Mouse (Mus musculus): ENCODE measurements around the gene Zap70.

The Zap70 gene

DNA sequence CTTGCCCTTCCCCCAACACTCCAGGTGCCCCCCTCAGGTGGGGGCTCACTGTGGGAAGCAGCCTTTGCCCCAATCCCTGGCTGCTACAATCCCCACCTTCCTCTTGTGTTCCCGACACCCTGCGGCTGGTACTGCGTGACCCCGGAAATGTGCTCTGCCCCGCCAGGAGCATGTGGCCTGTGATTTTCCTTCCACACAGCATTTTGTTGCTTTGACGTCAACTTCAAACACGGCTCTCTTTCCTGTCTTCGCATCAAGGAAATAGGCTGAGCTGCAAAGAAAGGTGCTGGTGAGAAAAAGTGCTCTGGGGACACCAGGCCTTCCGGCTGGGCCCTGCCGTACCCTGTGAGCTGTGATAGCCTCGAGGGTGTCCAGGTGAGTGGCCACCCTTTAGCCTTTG, at the start of gene Zap70:
Gene Zap70 (plus strand): TSS at position 231 of the 400 bp plus-strand sequence.
- in situ Hi-C loops (cut with MboI, MseI): loop anchor here (10.0 kb wide), 1 partner anchor 207 kb away; the partner anchor contains the start of gene Sema4c

DNA sequence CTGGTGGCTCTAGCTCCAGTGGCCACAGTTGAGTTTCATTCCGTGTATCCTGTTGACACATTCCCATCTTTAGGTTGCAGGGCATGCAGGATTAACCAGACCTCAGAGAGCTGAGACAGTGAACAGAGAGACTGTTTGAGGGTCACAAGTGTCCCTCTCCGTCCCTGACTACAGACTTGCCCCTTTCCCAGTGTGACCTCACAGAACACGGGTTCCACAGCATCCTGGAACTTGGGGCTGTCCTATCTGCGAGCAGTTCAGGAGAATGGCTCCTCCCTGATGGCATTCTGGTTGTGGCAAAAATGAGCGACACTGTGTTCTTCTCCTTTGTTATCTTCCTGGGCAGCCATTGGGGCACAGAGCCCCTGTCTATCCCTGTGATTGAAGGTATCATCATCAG, 47.3 kb upstream of the Zap70 start, which contains the start of gene Actr1b:
Gene Actr1b (minus strand): TSS at position 112 of the 400 bp plus-strand sequence.
- in situ Hi-C loops (cut with MboI, MseI): no loop called here

DNA sequence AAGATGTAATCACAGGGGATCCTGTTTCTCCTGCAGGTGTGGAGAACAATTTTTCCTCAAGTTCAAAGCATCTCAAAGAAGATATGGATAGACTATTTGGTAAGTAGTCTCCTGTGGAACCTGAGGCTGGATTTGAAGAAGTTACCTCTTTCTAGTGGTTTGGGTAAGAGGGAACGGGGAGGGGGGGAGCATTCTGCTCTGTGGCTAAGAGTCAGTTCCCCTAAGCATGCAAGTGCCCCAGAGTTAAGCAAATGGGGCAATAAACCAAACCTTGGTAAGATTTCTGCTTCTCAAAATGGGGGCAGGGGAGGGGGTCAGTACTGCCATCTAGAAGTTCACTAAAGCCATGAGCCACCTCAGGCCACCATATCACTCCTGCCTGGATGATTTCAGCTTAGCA, 42.8 kb upstream of the Zap70 start:
- in situ Hi-C loops (cut with MboI, MseI): no loop called here

DNA sequence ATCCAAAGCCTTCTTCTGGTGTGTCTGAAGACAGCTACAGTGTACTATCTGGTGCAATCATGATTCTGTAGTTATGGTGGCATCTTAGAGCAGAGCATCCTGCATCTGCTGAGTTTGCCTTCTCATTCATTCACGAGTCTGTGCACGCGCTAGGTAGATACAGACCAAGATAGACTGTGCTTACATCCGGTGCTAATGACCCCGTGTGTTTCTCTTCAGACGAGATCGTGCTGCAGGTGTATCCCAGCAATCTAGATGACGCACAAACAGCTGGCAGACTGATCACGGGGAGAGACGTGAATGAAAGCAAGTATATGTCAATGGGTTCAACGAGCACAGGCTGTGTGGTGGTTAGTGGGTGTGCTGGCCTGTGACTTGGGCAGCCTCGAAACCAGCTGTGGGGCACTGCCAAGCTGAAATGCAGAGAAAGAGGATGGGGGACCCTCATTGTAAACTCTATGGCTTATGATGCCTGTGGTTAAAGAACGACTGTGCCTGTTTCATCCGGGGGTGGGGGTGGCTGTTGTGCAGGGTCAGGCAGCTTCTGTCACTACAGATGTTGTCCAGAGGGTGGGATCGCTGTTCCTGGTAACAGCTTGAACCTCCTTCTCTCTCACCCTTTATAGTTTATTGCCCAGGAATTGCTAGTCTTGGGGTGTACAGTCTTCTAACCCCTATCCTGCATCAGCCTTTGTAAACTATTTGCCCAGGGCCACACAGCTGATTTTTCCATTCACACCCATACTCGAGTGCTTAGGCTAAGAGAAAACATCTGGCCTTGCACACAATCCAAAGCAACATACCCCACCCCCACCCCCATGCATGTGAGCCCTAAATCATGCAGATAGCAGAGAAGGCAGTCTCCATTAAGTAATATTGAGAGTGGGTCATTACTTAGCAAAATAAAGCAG, 38.2 kb upstream of the Zap70 start:
- in situ Hi-C loops (cut with MboI, MseI): no loop called here

DNA sequence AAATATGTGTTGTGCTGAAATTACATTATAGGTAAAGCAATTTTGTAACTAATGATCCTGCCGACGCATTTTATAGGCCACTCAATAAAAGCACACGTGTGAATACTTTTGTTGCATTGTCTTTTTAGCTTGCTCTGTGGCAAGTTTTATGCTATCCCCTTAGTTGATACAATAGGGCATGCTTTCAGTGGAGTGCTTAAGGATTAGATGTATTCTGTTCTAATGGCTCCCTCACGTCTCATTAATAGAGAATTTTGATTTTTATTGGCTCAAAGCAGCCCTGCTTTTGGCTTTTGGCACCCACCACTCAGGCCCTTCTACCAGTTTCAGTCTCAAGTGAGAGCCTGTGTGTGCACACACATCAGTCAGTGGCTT, 37.6 kb upstream of the Zap70 start:
- in situ Hi-C loops (cut with MboI, MseI): no loop called here

DNA sequence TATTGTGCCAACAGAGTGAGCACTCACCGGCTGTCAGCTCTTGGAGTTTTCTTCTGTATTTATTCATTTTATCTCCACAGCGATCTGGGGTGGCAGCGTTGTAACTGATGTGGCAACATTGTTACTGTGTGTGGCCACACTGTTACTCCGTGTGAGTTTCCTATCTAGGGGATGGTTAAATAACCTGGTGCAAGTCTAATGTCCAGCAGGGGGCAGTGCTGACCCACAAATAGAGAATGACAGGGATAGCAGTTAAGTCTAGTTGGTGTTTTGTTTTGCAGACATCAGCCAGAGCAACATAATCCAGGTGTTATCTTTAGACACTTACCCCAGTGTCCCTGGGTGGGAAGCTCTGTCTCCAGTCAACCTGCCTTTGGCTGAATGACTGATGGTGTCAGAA, 24.3 kb upstream of the Zap70 start:
- in situ Hi-C loops (cut with MboI, MseI): no loop called here

DNA sequence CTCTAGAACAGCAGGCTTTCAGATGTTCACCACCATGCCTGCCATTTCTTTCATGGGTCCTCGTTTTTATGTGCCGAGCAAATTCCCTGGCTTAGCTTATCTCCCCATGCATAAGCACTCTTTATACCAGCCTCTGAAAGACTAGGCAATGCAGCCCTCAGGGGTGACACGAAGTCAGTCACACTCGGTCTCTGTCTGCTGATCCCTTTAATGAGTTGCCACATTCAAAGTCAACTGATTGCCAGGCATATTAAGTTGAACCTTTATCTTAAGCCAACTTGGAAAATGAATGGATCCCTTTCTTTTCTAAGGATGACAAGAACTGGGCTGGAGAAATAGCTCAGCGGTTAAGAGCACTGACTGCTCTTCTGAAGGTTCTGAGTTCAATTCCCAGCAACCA, 22.4 kb upstream of the Zap70 start:
- in situ Hi-C loops (cut with MboI, MseI): no loop called here

DNA sequence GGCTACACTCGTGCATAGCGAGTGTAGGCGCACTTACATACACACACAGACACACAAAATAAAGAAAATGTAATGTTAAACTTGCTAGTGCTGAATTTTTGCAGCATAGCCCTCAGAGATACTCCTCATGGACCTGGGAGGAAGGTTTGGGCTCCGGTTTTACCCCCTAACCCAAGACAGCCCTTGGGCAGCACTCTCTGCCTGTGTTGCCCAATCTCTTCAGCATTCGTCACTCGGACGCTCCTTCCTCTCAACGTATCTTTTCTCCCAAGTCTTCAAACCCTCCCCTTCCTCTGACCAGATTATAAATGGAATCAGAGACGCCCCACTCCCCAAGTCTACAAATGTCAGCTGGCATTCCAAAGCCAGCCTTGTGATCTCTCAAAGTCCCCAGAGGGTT, 18.6 kb upstream of the Zap70 start:
- in situ Hi-C loops (cut with MboI, MseI): no loop called here

DNA sequence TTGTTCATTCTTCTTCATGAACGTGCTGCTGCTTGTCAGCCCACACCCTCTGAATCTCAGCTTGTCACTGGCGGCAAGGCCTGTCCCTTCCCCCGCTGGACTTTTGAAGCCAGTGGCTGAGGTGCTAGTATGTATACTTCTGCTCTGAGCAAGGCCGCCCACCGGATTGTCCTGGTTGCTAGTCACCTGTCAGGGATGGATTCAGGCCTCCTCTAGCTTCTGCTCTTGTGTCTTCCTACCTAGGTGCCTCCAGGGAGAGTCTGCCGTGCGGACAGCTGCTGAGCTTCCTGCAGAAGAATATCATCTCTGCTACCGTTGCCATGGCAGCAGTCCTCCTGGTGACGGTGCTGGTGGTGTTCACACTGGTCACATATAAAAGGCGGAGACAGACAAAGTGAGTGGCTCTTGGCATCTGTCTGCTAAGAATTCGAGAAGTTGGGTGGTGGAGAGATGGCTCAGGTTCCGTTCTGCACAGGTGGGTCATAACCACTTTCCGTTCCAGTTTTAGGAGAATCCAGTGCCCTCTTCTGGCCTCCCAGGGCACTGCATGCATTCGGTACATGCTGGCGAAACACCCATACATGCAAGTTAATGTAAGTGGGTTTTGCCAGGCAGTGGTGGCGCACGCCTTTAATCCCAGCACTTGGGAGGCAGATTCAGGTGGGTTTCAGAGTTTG, 17.2 kb upstream of the Zap70 start:
- in situ Hi-C loops (cut with MboI, MseI): no loop called here

DNA sequence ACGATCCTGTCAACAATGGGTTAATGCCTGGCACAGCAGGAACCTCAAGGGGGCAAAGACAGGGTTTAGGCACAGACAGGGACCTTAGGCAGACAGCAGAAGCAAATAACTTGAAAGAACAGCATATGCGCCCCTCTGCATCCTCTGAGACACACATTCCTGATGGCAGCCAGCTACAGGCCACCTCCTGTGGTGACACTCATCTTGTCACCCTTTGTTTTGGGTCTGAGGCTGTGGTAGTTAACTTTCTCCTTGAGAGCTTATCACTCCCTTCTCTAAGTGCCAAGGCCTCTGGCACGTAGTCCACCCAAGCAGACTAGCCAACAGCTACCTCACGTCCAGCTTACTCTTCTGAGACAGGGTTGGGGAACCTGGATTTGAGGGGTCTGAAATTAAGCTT, 15.9 kb upstream of the Zap70 start:
- in situ Hi-C loops (cut with MboI, MseI): no loop called here

DNA sequence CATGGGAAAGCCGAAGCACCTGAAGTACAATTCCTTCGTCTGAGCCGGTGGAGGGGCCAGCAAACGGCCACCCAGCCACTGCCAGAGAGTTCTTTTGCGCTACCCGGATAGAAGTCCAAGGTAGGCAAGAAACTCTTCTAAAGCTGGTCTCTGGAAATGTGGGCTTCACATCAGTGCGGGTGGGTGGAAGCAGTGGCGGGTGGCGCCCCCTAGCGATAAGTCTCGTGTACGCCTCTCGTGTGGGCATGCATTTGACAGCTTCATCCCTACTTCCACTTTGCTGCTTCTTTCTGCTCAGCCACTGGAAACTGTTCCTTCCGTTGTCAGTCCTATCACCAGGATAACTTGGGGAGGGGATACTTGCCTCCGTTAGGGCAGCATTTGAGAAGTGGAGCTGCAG, 15.1 kb upstream of the Zap70 start:
- in situ Hi-C loops (cut with MboI, MseI): no loop called here

DNA sequence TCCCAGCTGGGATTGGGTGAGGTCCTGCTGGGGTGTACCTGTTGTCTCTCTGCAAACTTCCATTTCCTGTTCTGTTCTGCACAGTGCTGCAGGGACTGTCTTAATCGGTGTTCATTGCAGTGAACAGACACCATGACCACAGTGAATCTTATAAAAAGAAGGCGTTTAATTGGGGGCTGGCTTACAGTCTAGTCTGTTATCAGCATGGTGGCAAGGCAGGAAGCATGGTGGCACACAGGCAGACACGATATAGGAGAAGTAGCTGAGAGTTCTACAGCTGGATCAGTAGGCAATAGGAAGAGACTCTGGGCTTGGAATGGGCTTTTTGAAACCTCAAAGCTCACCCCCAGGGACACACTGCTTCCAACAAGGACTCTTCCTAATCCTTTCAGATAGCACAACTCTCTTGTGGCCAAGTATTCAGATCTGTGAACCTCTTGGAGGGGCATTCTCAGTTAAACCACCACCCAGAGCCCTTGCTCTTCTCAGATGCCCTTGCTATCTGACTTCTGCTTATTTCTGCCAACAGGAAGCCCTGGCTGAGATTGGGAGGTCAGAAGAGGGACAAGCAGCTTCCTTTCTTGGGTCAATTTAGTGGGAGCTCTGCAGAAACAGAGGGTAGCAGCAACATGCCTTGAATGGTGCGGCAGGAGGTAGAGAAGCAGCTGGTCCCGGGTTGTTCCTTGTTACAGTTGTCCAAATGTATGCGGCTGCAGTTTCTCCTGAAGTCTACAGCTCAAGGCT, 7.5 kb upstream of the Zap70 start:
- in situ Hi-C loops (cut with MboI, MseI): no loop called here

DNA sequence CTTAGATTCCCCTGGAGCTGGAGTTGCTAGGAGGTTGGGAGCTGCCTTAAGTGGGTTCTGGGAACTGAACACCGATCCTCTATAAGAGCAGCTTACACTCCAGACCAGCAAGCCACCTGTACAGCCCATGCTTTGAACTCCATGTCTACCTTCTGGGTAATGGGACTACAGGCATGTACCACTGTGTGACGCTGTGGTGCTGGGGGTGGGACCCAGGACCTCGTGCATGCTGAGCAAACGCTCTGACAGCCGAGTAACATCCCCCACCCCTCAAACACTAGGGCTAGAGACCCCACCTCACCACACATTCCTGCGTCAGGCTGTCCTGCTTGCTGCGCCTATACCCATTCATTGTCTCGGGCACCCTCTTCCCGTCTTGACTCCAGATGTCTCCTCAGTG, 3.0 kb upstream of the Zap70 start:
- in situ Hi-C loops (cut with MboI, MseI): no loop called here

DNA sequence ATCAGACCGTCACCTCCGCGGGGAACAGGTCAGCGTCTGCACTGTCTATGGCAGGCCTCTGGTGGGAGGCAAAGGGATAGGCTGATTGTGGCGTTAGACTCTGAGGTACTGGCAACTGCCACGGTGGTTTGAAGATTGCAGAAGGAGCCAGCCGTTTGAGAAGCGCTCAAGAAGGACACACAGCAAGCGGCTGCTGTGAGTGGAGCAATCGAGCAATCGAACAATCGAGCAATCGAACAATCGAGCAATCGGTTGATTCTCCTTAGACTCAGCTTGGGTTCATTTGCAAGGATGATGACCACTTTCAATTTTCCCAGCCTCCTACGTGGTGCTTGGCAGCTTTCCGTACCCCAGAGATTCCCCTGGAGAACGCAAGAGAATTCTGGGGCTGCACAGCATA, 2.5 kb upstream of the Zap70 start:
- in situ Hi-C loops (cut with MboI, MseI): no loop called here

DNA sequence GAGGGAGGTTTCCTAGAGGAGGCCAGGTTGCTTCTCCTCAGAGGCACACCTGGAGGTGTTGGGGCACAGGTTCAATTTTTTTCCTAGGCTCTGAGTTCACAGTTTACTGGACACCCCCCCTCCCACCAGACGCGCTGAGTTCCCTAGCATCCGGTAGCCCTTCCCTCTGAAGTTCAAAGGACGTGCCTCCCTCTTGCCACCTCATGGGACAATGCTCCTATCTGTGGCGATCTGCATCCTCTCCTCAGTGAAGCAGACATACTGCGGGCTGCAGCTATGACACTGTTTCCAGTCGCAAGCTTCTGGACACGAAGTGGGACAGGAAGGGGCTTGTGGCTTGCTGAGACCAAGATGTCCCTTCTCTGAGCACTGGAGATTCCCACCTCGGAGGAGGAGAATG, 1.2 kb upstream of the Zap70 start:
- in situ Hi-C loops (cut with MboI, MseI): loop anchor here (10.0 kb wide), 1 partner anchor 206 kb away; the partner anchor contains the start of gene Sema4c

DNA sequence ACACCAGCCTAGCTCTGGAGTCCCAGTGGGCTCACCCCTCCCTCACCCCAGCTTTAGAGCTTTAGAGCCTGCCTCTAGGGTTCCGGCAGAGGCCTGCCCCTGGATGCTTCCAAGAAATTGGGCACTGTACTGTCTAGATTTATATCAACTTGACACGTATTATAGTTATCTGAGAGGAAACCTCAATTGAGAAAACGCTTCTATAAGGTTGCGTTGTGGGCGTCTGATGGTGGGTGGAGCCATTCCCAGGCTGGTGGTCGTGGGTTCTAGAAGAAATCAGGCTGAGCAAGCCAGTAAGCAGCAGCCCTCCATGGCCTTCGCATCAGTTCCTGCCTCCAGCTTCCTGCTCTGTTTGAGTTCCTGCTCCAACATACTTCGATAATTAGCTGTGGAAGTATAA, 537 bp upstream of the Zap70 start:
- in situ Hi-C loops (cut with MboI, MseI): loop anchor here (10.0 kb wide), 1 partner anchor 206 kb away; the partner anchor contains the start of gene Sema4c

DNA sequence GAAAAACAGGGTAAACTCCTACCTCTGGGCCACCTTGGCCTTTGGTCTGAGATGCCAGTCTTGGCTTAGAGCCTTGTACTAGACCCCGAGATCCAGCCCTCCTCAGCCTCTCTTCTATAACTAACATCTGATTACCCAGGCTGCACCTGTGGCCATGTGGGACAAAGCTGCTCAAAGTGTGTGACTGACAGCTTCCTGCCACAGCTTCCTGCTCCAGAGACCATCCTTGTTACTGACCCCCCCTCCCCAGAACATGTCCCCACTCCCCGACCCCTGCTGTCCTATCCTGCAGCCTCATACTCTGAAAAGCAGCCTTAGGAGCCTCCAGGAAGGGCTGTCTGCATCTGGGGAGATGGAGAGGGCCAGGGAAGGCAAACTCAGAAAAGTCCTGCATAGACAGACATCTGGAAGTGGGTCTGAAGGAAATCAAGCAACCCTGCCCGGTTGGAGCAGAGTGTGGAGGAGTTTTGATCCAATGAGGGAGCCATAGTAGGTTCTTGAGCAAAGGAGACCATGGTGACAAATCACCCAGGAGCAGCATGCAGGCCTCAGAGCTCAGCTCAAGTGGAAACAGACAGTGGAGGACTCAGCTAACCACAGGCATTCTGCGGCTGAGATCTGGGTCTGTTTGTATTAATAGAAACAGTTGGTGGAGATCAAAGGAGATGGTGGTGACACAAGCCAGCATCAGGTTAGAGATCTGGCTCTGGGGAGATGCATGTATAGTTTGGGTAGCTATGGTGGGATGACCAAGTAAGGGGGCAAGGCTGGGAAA, 5.0 kb downstream of the Zap70 start:
- in situ Hi-C loops (cut with MboI, MseI): loop anchor here (5.0 to 10.0 kb wide), 2 partner anchors 156 to 212 kb away; partner anchors contain the start of gene Sema4c

DNA sequence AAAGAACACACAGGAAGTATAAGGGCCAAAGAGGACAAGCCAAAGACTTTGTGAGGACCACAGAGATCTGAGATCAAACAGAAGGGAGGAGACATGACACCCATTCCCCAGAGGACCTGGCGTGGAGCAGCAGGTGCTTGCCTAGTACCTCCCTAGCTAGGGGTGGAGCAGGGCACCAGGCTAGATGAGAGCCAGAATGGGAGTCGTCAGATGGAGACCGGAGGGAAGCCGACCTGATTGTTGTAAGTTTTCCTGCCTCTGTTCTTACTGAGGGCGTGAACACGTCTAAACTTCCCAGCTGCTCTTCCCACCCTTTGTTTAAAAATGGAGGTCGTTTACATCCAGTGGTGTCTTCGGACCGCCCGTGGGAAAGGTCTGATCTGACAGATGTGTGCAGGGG, 5.7 kb downstream of the Zap70 start:
- in situ Hi-C loops (cut with MboI, MseI): loop anchor here (5.0 to 10.0 kb wide), 2 partner anchors 155 to 213 kb away; partner anchors contain the start of gene Sema4c

DNA sequence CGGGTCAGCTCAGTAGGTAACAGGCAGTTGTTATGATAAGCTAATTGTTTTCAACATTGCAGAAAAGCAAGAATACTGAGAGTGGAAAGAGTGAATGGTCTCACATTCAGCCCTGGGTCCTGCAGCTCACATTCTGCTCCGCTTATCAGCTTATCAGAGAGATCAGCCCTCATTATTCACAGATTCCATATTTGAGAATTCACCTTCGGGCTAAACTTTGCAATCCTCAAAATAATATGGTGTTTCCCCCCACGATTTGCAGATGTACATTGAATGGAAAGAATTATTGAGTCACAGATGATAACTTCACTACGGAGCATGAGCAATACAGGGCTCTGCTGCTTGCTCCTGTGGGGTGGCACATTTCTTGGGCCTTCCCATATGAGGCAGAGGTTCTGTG, 7.2 kb downstream of the Zap70 start:
- in situ Hi-C loops (cut with MboI, MseI): loop anchor here (5.0 to 10.0 kb wide), 2 partner anchors 154 to 214 kb away; partner anchors contain the start of gene Sema4c

DNA sequence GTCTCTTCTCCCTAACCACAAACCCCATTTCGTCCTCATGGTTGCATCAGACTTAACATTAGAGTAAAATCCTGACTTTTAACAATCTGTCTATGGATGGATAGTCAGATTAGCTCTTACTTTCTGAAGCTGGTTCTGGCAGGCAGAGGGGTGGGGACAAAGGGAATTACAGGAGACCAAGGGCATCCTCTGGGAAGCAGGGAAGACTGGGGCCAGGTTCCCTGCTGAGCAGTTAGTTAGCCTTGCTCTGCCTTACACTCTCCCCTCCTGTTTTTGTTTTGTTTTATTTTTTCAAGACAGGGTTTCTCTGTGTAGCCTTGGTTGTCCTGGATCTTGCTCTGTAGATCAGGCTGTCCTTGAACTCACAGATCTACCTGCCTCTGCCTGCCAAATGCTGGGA, 8.4 kb downstream of the Zap70 start:
- in situ Hi-C loops (cut with MboI, MseI): loop anchor here (5.0 to 10.0 kb wide), 2 partner anchors 152 to 215 kb away; partner anchors contain the start of gene Sema4c

DNA sequence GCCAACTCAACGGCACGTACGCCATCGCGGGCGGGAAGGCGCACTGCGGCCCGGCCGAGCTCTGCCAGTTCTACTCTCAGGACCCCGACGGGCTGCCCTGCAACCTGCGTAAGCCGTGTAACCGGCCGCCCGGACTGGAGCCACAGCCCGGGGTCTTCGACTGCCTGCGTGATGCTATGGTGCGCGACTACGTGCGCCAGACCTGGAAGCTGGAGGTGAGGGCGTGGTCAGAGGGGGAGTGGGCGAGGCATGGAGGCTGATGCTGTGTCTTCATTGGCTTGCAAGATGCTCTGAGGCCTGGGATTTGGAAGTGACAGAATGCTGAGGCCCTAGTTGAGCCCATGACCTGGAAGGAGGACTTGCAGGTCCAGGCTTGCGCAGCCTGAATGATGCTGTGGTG, 9.4 kb downstream of the Zap70 start:
- in situ Hi-C loops (cut with MboI, MseI): no loop called here
